Mouse (Mus musculus) adrenal gland, adult (tissue): ENCODE data around the gene Micu1.

Source experiments
- DNase-seq, 2 experiments: peaks; one replicate each; pipeline ENCODE4 v3.0.0; 2022 to 2023; ENCODE audit warnings: low spot score in 1 of 2; ENCODE audit not compliant: inconsistent age in 2 of 2

Gene Micu1

DNA sequence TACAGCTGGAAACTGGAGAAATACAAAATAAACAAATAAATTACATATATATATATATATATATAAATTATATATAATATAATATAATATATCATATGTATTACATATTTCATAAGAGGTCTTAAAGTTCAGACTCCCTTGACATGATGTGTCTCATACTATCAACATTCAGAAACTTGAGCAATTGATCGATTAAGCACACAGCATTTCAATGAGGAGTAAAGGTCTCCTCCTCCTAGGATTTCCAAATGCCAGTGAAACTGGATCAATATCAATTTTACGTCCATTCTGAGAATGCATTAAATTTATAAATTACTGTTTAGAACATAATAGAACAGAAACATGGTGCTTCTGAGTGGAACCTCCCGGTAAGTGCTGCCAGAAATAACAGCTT, 71.9 kb downstream of the Micu1 start:
- DNase-seq: no peak

GRCm38 (mm10) chr10:59777246-59777645, 75.0 kb downstream of the Micu1 start:
- peak; percentile 25 to 66 for DNase-seq

DNA sequence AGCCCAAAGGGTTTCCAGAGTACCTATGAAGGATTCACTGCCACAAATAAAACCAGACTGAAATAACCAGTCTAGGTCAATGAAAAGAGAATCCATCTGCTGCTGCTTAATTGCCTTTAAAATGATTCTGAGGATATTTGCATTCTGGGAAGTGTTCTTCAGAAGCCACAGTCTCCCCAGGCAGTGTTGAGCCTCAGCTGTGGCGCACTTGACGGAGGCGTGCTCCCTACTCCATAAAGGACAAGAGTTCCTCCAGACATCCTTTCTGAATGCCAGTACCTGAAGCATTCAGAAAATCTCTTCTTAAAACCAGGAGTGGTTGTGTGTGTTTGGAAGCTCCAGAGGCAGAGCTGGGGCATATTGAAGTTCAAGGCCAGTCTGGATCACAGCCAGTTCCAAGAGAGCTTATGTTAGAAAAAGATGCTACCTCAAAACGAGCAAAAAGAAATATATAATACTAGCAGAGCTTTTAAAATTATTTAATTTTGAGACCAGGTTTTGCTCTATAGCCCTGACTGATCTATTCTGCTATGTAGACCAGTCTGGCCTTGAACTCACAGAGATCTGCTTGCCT, 75.9 kb downstream of the Micu1 start:
- DNase-seq: peak; percentile 61 to 75

DNA sequence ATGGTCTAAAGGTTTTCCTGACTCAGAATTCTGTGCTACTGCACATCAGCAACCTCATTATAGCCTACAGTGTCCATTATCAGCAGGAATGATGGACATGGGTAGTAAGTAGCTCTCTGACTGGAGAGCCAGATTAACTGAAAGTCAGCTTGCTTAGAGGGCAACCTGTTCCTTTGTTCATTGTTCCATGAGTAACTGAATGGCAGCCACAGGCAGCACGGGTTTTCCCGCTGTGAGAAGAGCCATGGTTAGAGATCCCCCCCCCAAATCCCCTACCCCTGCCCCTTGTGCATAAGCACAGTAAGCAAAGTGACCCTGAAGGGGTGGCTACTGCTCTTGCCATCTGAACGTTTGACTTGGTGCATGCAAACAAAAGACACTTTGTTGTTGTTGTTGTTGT, 78.4 kb downstream of the Micu1 start:
- DNase-seq: no peak

DNA sequence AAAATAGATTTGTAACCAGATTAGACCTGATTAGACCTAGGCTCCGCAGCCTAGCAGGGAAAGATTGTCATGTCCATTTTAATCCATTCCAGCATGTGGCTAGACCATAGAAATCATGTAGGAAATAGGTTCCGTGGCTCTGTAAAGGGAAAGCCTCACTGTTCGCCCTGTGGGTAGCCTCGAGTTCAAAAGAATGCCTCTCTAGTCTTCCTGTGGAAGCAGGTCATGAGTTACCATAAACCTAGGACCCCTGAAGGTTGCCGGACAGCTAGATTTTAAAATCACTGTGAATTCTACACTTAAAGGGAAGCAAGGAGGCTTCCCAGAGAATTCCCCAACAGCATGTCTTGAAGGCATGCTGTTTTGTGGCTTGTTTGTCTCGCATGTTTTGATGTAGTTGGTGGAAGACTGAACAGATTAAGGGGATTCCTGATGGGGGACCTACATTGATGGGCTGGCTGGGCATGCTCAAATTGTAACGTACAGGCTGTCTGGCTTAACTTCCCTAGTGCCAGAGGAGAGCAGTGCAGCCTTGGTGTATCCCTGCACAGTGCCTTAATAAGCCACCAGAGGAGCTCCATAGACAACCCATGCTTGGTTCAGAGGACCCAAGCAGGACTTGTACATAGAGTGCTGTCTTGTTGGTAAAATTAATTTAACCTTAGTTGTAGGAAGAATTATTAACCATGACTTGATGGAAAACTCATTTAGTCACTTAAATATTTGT, 79.1 kb downstream of the Micu1 start:
- no peak for DNase-seq

DNA sequence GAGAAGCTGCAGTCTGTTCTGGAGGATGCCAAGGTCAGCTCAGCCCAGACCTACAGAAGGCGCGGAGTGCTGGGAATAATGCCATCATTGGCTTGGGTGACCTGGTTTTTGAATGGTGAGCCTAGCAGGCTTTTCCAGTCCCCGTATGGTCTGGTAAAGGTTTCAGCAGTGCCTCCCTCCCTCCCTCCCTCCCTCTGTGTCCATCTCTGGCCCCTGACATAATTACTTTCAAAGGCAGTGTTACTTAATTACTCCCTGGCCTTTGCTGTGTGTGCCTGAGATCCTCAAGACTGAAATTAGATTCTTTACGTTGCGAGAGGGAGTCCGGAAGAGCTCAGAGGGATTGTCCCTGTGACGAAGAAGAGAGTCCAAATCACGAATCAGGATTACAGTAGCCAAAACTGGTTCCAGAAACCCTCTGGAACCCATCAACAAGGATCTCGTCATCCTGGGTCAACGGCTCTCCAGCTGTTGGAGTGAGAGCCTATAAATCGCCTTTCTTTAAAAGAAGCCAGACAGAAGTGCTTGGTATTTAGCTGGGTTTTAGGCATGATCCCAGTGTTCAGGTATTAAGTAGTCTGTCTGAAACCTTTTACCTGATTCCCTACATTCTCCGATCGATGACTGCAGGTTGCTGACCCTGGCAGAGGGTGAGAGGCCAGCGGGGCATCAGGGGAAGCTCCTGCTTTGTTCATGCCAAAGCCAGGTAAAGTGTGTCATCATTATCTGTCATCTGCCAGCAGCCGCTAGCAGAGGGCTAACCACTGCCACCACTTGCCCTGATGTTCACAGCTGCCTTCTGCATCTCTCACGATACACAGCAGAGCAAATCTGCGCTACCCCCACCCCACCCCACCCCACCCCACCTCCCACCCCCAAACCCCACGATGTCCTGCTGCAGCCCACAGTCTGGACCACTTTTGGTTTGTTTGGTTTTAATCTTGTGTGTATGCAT, 82.7 kb downstream of the Micu1 start:
- DNase-seq: no peak

DNA sequence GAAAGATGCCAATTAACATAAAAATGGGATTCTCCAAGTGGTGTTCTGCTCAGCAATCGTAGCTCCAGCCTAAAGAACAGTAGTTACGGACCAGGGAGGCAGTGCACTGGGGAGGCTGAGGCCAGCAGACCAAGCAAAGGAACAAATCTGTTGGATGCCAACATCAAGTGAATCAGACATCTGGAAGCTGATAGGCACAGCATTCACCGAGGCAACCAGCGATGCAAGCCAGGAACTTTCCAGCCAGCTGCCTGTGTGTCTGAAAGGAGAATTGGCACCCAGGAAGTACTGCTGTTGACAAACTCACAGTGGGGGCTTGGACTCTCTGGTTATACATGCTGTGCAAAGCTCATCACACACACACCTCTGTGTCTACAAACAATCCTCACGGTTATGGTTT, 84.0 kb downstream of the Micu1 start:
- peak in 1 of 2 experiments; percentile 30 for DNase-seq

DNA sequence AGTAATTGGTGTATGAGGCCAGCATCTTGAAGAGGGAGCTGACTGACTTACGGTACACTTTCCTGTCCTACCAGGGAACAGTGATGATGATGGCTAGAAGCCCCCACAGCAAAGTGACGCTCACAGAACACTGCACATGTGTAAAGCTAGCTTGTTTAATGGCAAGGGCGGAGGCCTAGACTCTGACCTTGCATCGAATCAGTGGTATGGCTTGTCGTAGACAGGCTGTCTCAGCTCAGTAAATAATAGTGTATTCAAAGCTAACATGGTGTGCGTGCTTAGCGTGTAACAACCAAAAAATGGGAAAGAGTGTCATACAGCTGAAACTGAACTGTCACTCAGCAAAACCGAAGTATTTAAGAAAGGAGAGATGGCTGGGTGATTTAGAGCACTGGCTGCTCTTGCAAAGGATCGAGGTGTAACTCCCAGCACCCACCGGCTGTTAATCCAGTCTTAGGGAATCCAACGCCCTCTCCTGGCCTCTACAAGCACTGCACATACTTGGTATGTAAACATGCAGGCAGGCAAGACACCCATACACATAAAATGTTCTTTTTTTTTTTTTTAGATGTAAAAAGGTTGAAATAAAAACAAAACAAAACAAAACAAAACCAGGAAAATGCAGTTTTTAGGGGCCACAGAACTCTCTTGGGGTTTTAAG, 85.0 kb downstream of the Micu1 start:
- DNase-seq: no peak

- DNase-seq: no peak
Observed at GRCm38 (mm10) chr10:59787870-59788269, 85.6 kb downstream of the Micu1 start.

- DNase-seq: no peak
Observed at GRCm38 (mm10) chr10:59790291-59790929, 88.1 kb downstream of the Micu1 start.

- no peak for DNase-seq
Observed at GRCm38 (mm10) chr10:59791896-59792295, 89.6 kb downstream of the Micu1 start.

DNA sequence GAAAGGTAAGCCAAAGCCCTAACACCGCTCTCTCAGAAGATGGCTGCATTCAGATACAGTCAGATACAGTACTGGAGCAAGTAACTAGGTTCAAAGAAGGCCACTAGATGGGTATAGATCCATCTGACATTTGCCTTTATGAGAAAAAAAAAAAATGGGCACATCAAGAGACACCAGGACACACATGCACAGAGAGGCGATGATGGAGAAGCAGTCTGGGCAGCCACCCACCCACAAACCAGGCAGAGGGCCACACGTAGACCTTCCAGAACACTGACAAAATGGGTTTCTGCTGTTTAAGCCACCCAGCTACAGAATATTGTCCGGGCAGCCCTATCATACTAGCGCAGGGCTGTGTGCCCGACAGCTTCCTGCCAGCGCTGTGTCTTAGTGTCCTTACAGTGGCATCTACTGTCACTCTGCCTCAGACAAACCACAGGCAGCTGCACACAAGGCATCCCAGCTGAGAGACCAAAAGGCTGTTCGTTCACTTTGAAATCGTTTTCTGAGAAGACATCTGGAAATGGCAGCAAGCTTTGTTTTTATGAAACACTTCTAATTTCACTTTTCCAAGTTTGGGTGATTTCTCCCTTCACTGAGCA, 90.4 kb downstream of the Micu1 start:
- DNase-seq: no peak

DNA sequence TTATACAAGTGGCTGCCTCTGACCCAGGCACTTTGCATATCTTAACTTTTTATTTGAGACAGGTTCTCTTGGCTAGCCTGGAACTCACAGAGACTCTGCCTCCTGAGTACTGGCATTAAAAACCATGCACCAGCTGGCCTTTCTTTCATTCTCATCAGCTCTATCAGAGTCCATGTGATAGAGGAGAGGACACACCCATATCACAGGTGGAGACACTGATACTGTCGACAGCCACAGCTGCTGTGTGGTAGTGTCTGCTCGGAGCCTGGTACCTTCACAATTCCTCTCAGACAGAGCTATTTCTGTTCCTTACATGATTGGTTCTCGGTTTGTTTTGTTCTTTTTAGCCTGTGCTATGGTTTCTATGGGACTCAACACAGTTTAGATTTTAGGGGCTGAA, 91.2 kb downstream of the Micu1 start:
- no peak for DNase-seq

DNA sequence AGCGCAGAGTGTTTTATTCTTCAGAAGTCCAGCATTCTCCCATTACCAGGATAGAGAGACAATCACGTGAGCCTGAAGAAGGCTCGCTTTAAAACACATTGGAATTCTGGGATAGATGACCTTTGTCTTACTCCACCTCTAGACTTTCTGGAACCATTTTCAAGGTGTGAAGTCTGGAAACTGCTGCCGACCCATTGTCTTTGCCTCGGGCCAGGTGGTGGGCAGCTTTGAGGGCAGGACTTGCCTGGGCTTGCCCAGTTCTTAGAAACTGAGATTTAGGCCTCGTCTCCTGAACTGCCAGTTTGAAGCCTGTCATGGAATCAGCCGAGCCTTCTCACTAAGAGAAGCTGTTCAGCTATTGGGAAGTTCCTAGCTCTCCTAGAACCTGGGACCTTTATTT, 92.8 kb downstream of the Micu1 start:
- DNase-seq: no peak

- DNase-seq: no peak
Observed at GRCm38 (mm10) chr10:59795902-59796301, 93.6 kb downstream of the Micu1 start.

GRCm38 (mm10) chr10:59798371-59798770, 96.1 kb downstream of the Micu1 start:
- DNase-seq: no peak

- no peak for DNase-seq
Observed at GRCm38 (mm10) chr10:59799303-59800044, 97.2 kb downstream of the Micu1 start.

DNA sequence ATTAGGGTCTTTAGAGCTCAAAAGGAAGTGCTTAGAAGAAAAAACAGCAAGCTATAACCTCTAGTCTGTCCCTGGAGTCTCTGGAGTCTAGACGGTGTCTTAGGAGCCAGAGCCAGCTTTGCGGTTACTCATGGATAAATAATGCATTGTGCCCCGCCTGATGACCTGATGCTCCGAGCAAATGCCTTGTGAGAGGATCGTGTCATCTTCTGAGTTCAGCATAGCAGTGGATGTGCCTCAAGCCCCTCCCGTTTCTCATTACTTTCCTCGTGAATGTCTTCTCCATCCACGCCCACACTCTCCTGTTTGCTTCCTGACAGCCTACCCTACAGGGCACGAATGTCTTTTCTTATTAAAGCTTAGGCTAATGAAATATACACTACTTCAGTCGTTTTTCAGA, 97.9 kb downstream of the Micu1 start:
- no peak for DNase-seq

DNA sequence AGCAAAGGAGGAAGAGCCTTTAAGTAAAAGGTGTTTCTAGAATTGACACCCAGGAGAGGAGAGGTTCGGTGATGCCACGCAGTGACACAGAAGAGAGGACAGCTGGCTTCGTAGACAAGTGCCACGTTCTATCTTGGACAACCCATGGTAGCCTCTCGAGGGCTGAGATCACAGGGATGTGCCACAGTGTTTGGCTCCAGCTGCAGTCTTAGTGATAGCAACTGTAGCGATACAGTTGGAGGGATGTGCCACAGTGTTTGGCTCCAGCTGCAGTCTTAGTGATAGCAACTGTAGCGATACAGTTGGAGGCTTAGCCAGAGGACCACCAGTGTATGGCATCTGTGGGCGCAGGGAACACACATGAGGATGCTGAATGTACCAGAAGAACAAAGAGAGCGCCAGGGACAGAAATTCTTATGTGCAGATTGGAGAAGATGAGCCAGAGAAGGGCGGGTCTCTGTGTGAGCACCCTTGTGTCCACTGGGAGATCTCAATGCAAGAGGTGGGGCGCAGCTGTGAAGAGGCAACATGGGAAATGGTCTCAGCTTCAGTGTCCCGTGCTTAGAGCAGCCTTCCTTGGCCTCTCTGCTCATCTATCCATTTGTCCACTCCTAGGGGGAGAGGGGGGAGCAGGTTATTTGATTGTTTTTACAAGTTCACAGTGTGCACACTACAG, 98.7 kb downstream of the Micu1 start:
- DNase-seq: no peak
